Mouse (Mus musculus): Measurements from ENCODE around the gene Huwe1. TPM values are rescaled to one million over a fixed set of nuclear protein-coding genes. Genes with fewer than 3 reads are reported as not detected.

The Huwe1 gene
- polyA plus RNA-seq (2021; fragmentation: Nextera tagmentation): 16.8 and 25.0 TPM in 2 replicates
- long read RNA-seq, experiment 1, partial matches to known transcripts: 32 of 36 reads
- long read RNA-seq, experiment 1, other reads (novel, unspliced or antisense): 4 of 36 reads
- long read RNA-seq, experiment 2, partial matches to known transcripts: 62 of 76 reads
- long read RNA-seq, experiment 2, other reads (novel, unspliced or antisense): 14 of 76 reads

DNA sequence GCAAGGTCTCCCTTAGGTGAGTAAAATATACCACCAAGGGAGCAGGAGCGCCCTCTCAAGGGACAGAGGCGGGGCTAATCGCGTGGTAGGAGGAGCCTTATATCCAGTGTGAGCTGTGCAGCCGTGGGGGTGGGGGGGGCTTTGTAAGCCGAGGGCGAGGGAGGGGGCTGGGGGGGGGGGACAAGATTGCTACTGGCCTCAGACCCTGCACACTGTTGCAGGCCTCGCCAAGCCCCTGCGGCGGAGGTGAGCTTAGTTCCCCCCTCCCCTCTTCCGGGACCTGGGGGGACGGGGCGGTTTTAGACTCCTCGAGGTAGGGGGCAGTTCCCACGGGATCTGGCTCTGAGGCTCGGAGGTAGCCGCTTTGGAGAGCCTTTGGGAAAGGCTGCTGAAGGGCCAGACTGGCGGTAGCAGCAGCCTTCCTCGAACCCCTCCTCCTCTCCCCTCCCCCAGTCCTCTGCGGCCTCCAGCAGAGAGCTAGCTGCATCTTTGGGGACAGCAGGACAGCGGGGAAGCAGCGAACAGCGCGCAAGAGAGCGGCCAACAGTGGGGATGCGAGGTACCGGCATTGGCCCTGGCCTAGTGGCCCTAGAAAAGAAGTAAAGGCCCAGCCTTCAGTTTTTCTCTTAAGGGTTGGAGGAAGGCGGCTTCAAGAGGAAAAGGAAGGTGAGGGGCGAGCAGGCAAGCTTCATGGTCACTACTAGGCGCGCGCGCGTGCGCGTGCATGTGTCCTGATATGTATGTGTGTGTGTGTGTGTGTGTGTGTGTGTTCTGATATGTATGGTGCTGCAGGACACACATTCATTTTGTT is at the start of gene Huwe1:
TSS of gene Huwe1 (plus strand) at position 107 of the 811 bp plus-strand sequence.

Small RNAs within 50 kb of the gene (microRNA-seq; reads per million reads assigned to microRNA genes)
- gene Mir3113 (not detected), gene Mir98 (1,609 reads per million, percentile 86 among the genes with 10 or more reads in this experiment), gene Mirlet7f-2 (1,587 reads per million, percentile 85 among the genes with 10 or more reads in this experiment)

Other genes starting within 250 kb of the Huwe1 start
- gene Hsd17b10, start 201.0 kb downstream of the Huwe1 start, polyA plus RNA-seq (2021; fragmentation: Nextera tagmentation): 139 and 154 TPM in 2 replicates
- gene Ribc1, start 215.5 kb downstream of the Huwe1 start, polyA plus RNA-seq (2021; fragmentation: Nextera tagmentation): 1.2 and 1.3 TPM in 2 replicates
- gene Smc1a, start 215.6 kb downstream of the Huwe1 start, polyA plus RNA-seq (2021; fragmentation: Nextera tagmentation): 21.7 and 23.1 TPM in 2 replicates